Mouse (Mus musculus): ENCODE measurements around the gene Ccl20. TPM values are rescaled to one million over a fixed set of nuclear protein-coding genes. Genes with fewer than 3 reads are reported as not detected.

Ccl20 gene
- polyA plus RNA-seq, 1 experiment from 2014 or later, result not detected

DNA sequence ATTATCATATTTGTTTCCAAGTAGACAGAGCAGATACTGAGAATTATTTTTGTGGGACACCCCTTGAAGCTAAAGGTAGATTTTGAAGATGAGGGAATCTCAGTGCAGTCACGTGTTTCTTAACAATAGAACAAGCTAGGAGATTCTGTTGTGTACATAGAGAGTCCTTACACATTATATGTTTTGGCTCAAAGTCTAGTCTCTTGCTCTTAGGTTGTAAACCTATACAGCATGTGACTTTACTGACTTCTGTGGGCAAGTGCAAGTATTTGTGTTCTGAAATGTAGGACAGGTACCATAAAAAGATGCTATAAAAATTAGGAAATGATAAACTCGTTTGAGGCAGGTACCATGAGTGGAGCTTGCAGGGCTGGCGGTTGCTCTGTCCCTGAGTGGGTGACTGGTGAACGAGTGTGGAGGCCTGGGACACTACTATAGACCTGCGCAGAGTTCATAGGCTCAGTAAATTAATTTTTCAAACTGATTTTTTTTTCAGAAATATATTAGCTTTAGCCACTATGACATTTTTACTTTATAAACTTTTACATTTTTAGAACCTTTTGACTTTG, 9.1 kb upstream of the Ccl20 start:
- Histone ChIP-seq H3K27me3 (ENCODE audit: low read depth, poor library complexity, severe bottlenecking) (no peaks in the 10 kb centered on the region), H3K4me3 (no peak overlapping the region), H3K9me3 (replicated peaks) (no peaks in the 10 kb centered on the region), H3K27ac (replicated peaks) (no peak overlapping the region), H3K4me1 (no peaks in the 10 kb centered on the region), H3K36me3 (no peaks in the 10 kb centered on the region)
- DNase-seq (ENCODE audit: low spot score), result no peak
- WGBS, result 85% methylated on average over 5 of the region's 5 CpGs

DNA sequence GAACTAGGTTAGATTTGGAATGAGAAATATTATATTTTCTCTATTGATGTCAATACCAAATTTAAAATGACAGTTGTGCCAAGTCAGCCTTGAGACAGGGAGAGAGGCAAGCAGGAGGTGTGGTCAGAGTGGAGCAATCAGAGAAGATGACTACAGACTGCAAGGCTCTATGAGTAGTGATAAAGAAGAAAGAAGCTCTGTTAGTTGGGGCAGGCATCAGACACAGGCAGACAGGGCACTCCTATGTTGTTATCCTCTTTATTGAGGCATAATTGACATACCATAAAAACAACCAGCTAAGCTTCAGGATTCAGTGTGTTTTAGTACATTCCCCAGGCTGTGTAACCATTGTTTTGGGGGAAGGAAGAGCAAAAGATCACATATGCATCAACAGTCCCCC, 5.6 kb upstream of the Ccl20 start:
- no peak for DNase-seq (ENCODE audit: low spot score)
- no peaks in the 10 kb centered on the region for H3K9me3 ChIP-seq (replicated peaks)
- no peak overlapping the region for H3K27ac ChIP-seq (replicated peaks)
- H3K4me1 ChIP-seq, result no peaks in the 10 kb centered on the region
- no peak overlapping the region for H3K4me3 ChIP-seq
- no peaks in the 10 kb centered on the region for H3K27me3 ChIP-seq (ENCODE audit: low read depth, poor library complexity, severe bottlenecking)
- no peaks in the 10 kb centered on the region for H3K36me3 ChIP-seq

DNA sequence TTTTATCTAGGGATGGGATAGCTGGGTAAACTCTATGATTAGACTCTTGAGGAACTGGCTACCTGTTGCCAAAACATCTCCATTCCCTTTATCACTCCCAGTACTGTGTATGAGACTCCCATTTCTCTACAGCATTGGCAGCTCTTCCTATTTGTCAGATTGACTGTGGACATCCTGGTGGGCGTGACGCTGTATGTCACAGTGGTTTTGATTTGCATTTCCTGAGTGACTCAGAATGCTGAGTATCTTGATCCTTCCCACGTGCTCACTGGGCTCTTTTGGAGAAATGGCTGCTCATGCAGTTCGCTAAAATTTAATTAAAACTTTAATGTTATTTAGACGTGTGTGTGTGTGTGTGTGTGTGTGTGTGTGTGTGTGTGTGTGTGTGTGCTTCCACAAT, 4.8 kb upstream of the Ccl20 start:
- DNase-seq (ENCODE audit: low spot score), result no peak
- WGBS, result 79% methylated on average over 5 of the region's 5 CpGs
- H3K9me3 ChIP-seq (replicated peaks), result no peaks in the 10 kb centered on the region
- no peaks in the 10 kb centered on the region for H3K36me3 ChIP-seq
- no peak overlapping the region for H3K27ac ChIP-seq (replicated peaks)
- no peak overlapping the region for H3K4me3 ChIP-seq
- H3K27me3 ChIP-seq (ENCODE audit: low read depth, poor library complexity, severe bottlenecking), result no peaks in the 10 kb centered on the region
- no peaks in the 10 kb centered on the region for H3K4me1 ChIP-seq

DNA sequence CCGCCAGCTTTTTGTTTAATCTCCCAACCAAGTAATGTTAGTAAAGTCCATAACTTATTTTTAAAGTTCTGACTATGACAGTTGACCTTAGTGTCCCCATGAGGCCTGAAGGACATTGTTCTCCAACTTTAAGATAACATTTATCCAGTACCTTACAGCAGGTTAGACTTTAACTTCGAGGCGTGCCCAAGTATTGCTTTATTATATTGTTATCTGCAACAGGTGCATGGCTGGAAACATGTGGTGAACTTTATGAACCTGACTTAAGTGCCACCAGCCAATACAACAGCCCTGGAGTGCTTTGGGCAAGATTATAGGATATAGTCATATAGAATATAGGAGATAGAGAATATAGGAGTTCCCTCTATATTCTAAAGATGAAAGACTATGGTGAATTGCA, 651 bp downstream of the Ccl20 start:
- Histone ChIP-seq H3K27ac (replicated peaks) (no peak overlapping the region), H3K4me1 (no peaks in the 10 kb centered on the region), H3K4me3 (no peak overlapping the region), H3K27me3 (ENCODE audit: low read depth, poor library complexity, severe bottlenecking) (no peaks in the 10 kb centered on the region), H3K36me3 (no peaks in the 10 kb centered on the region), H3K9me3 (replicated peaks) (no peaks in the 10 kb centered on the region)
- 90% methylated on average over 3 of the region's 3 CpGs for WGBS
- DNase-seq (ENCODE audit: low spot score), result no peak

DNA sequence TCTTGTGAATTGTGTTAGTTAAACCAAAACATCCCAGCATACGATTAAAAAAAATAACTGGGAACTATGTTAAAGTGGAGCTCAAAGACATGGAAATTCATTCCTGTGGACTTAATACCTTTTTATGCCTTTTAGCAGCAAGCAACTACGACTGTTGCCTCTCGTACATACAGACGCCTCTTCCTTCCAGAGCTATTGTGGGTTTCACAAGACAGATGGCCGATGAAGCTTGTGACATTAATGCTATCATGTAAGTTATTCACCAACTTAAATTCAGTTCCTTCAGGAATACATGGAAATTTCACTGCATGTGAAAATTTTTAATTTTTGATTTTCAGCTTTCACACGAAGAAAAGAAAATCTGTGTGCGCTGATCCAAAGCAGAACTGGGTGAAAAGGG, 1.1 kb downstream of the Ccl20 start:
- Histone ChIP-seq H3K36me3 (no peaks in the 10 kb centered on the region), H3K27ac (replicated peaks) (no peak overlapping the region), H3K9me3 (replicated peaks) (no peaks in the 10 kb centered on the region), H3K27me3 (ENCODE audit: low read depth, poor library complexity, severe bottlenecking) (no peaks in the 10 kb centered on the region), H3K4me1 (no peaks in the 10 kb centered on the region), H3K4me3 (no peak overlapping the region)
- no peak for DNase-seq (ENCODE audit: low spot score)
- 93% methylated on average over 7 of the region's 7 CpGs for WGBS

DNA sequence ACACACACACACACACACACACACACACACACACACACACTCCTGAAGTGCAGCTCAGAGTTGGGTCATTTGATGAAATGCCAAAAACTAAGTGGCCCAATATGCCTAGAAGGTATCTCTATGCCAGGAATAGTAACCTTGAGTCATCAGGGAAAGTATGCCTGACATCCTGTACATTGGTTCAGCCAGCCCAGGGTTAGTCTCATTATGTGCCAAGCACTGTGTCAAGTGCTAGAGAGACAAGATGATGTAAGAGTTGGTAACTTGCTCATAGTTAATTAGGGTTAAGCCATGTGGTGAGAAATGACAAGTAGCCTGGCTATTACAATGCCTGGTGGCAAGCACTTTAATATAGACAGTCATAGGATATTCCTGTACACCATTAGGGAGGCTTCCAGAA, 3.3 kb downstream of the Ccl20 start:
- Histone ChIP-seq H3K27ac (replicated peaks) (no peak overlapping the region), H3K4me3 (no peak overlapping the region), H3K27me3 (ENCODE audit: low read depth, poor library complexity, severe bottlenecking) (no peaks in the 10 kb centered on the region), H3K36me3 (no peaks in the 10 kb centered on the region), H3K4me1 (no peaks in the 10 kb centered on the region), H3K9me3 (replicated peaks) (no peaks in the 10 kb centered on the region)
- DNase-seq (ENCODE audit: low spot score), result no peak

DNA sequence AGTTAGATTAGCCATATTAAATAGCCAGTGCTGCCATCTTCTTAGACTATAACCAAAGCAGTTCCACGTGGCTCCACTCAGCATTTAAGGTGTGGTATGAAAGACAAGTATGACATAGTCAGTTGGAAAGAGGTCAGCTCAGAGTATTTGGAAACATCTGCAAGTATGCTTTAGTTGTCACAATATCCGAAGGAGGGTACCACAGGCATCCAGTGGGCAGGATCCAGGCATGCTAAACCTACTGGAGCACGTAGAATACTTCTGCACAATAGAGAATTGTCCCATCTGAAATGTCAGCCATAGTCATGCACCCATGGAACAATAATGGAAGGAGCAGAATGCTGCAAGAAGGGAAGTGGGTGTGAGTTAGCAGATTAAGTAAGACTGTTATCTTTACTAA, 3.7 kb downstream of the Ccl20 start:
- Histone ChIP-seq H3K4me1 (no peaks in the 10 kb centered on the region), H3K4me3 (no peak overlapping the region), H3K27ac (replicated peaks) (no peak overlapping the region), H3K27me3 (ENCODE audit: low read depth, poor library complexity, severe bottlenecking) (no peaks in the 10 kb centered on the region), H3K36me3 (no peaks in the 10 kb centered on the region), H3K9me3 (replicated peaks) (no peaks in the 10 kb centered on the region)
- WGBS, result 85% methylated on average over 3 of the region's 3 CpGs
- DNase-seq (ENCODE audit: low spot score), result no peak

DNA sequence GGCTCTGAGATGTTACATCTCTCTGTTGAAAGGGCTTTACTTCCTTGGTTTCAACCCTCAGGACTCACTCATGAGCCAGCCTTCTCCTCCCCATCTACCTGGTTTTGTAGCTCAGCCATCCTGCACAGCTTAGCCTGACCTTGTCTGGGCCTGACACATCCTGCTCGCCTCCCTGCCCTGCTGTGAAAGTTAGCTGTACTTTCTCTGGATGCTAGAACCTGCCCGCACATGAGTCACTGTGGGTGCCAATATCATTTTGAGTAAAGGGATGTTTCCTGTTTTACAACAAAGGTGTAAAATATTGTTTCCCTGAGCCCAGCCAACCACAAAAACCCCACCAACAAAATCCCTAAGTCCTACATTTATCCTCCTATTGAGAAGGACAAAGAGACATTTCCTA, 6.6 kb downstream of the Ccl20 start:
- Histone ChIP-seq H3K4me3 (no peak overlapping the region), H3K27me3 (ENCODE audit: low read depth, poor library complexity, severe bottlenecking) (no peaks in the 10 kb centered on the region), H3K4me1 (no peaks in the 10 kb centered on the region), H3K36me3 (no peaks in the 10 kb centered on the region), H3K9me3 (replicated peaks) (no peaks in the 10 kb centered on the region), H3K27ac (replicated peaks) (no peak overlapping the region)
- 91% methylated on average over 2 of the region's 2 CpGs for WGBS
- DNase-seq (ENCODE audit: low spot score), result no peak

DNA sequence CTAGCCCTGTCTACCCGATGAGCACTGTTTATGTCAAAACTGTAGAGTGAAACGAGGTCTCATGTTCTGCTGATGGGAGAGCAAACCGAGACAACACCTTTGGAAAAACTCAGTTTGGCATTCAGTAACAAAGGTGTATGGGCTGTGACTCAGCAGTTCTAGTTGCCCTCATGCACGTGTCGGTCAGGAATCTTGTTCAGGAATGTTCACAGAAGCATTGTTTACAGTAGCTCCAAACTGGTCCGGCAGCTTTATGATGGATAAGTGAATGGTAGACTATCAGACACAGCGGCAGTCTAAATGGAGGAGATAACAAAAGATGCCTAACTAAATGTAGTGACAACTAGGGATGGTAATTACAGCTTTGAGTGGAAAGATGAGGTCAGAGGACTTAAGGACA, 19.3 kb downstream of the Ccl20 start:
- no peaks in the 10 kb centered on the region for H3K4me1 ChIP-seq
- DNase-seq (ENCODE audit: low spot score), result no peak

DNA sequence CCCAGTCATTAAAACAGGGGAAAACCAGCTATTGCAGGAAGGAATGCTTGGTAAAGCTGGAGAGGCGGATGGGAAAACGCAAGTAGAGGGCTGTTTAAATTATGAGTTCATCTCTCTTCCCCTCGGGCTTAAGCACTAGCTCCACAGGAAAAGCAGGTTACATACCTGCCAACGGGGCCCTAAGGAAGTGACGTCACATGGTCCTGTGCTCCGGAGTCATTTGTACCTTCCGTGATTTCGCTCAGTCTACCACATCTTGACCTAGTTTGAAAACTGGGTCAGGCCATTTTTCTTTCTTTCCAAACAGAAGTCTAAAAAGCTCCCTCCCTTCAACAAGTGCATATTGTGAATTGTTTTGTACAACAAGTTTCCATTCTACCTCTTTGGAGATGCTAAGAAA, 21.3 kb downstream of the Ccl20 start:
- DNase-seq (ENCODE audit: low spot score), result no peak
- Histone ChIP-seq H3K9me3 (replicated peaks) (no peaks in the 10 kb centered on the region), H3K27ac (replicated peaks) (no peak overlapping the region), H3K27me3 (ENCODE audit: low read depth, poor library complexity, severe bottlenecking) (no peaks in the 10 kb centered on the region), H3K4me1 (no peaks in the 10 kb centered on the region), H3K4me3 (no peak overlapping the region), H3K36me3 (no peaks in the 10 kb centered on the region)
- 94% methylated on average over 8 of the region's 8 CpGs for WGBS

More for the DNA sequence above, 19.3 kb downstream of the Ccl20 start:
- Histone ChIP-seq H3K36me3 (no peaks in the 10 kb centered on the region), H3K9me3 (replicated peaks) (no peaks in the 10 kb centered on the region), H3K27ac (replicated peaks) (no peak overlapping the region), H3K27me3 (ENCODE audit: low read depth, poor library complexity, severe bottlenecking) (no peaks in the 10 kb centered on the region), H3K4me3 (no peak overlapping the region)
- WGBS, result 85% methylated on average over 7 of the region's 7 CpGs

DNA sequence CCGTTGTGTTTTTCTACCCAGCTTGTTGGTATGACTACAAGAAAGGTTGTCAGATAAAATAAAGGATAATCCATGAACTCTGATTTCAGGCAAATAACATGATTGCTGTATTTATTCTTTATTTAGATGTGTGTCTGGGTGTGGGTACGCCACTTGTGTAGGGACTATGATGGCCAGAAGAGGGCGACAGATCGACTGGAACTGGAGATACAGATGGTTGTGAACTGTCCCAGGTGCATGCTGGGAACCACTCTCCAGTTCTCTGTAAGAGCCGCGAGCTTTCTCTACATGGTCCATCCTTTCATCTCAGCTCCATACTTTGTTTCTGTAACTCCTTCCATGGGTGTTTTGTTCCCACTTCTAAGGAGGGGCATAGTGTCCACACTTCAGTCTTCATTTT, 22.2 kb downstream of the Ccl20 start:
- H3K27me3 ChIP-seq (ENCODE audit: low read depth, poor library complexity, severe bottlenecking), result no peaks in the 10 kb centered on the region
- DNase-seq (ENCODE audit: low spot score), result no peak
- WGBS, result 86% methylated on average over 6 of the region's 6 CpGs

DNA sequence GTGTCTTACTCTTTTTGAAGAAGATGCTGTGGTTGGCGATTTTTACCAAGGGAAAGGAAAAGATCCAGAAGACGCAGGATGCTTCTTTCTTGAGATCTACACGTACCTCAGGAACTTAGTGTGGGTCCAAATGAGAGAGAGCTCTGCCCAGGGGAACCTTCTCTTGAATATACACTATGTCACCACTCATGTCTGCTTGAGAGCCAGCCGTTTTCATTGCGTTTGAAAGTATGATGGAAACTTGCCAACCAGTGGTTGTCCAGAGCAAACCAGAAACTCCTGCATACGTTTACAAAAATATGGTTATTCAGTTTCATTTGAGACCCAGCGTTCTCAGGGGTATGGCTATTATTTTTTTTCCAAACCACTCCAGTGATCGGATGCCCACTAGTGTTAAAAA, 24.9 kb downstream of the Ccl20 start:
- Histone ChIP-seq H3K27ac (replicated peaks) (no peak overlapping the region), H3K9me3 (replicated peaks) (no peaks in the 10 kb centered on the region), H3K36me3 (no peaks in the 10 kb centered on the region), H3K4me3 (no peak overlapping the region), H3K27me3 (ENCODE audit: low read depth, poor library complexity, severe bottlenecking) (no peaks in the 10 kb centered on the region), H3K4me1 (no peaks in the 10 kb centered on the region)
- no peak for DNase-seq (ENCODE audit: low spot score)
- WGBS, result 89% methylated on average over 8 of the region's 8 CpGs

More for the DNA sequence above, 22.2 kb downstream of the Ccl20 start:
- Histone ChIP-seq H3K4me3 (no peak overlapping the region), H3K9me3 (replicated peaks) (no peaks in the 10 kb centered on the region), H3K27ac (replicated peaks) (no peak overlapping the region), H3K36me3 (no peaks in the 10 kb centered on the region), H3K4me1 (no peaks in the 10 kb centered on the region)

DNA sequence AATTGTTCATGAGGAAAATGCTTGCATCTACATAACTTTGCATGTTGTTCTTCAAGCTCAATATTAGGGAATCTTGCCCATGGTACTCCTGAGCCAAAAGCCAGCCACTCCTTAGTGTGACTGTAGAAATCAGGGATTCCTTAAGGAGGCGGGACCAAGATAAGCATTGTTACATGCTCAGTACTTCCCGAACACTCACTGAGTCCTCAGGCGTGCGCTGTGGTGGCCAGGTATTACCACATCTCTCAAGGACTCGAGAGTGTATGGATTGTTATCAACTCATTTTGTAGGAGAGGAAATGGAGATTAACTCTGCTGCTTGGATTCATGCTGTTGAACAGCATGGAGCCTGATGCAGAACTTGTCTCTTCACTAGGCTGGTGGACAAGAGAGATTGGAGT, 25.5 kb downstream of the Ccl20 start:
- no peak overlapping the region for H3K27ac ChIP-seq (replicated peaks)
- 78% methylated on average over 5 of the region's 5 CpGs for WGBS
- no peaks in the 10 kb centered on the region for H3K4me1 ChIP-seq
- H3K4me3 ChIP-seq, result no peak overlapping the region
- no peak for DNase-seq (ENCODE audit: low spot score)
- H3K9me3 ChIP-seq (replicated peaks), result no peaks in the 10 kb centered on the region
- no peaks in the 10 kb centered on the region for H3K36me3 ChIP-seq
- no peaks in the 10 kb centered on the region for H3K27me3 ChIP-seq (ENCODE audit: low read depth, poor library complexity, severe bottlenecking)

DNA sequence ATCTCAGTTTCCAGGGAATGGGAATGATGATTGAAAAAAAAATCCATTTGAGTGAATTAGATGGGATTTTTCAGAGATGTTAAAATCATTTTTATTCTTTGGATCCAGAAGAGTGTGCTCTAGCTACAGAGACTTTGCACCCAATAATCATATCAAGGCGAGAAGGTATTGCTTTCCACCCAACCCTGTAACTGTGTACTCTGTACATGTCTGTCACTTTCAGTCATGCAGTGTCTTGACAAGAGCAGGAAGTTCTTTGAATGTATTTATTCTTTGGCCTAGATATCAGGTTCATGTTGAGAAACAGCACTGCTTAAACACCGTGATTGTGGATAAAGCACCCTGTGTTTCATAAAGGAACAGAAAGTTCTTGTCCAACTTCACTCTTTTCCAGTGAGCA, 30.0 kb downstream of the Ccl20 start:
- DNase-seq (ENCODE audit: low spot score), result no peak
- 93% methylated on average over 2 of the region's 2 CpGs for WGBS
- no peak overlapping the region for H3K27ac ChIP-seq (replicated peaks)
- H3K4me3 ChIP-seq, result no peak overlapping the region
- no peaks in the 10 kb centered on the region for H3K4me1 ChIP-seq
- H3K9me3 ChIP-seq (replicated peaks), result no peaks in the 10 kb centered on the region
- no peaks in the 10 kb centered on the region for H3K27me3 ChIP-seq (ENCODE audit: low read depth, poor library complexity, severe bottlenecking)
- H3K36me3 ChIP-seq, result no peaks in the 10 kb centered on the region
